Mouse (Mus musculus) retina, embryonic 14.5 days (tissue): ENCODE results near the gene Usp4.

Experiments used
- DNase-seq: peaks from one replicate; pipeline ENCODE4 v3.0.0-alpha.2; 2015; ENCODE audit warnings: low spot score

Gene Usp4

GRCm38 (mm10) chr9:108342301-108342831 lies 5.3 kb upstream of the Usp4 start:
- DNase-seq: no peak

- no peak for DNase-seq
These were observed 4.3 kb upstream of the Usp4 start for GRCm38 (mm10) chr9:108343331-108343730.

- DNase-seq: no peak
These were observed 3.8 kb upstream of the Usp4 start for GRCm38 (mm10) chr9:108343835-108344234.

GRCm38 (mm10) chr9:108344471-108344870 lies 3.2 kb upstream of the Usp4 start:
- DNase-seq: no peak

GRCm38 (mm10) chr9:108347024-108347423 lies 629 bp upstream of the Usp4 start:
- no peak for DNase-seq

- no peak for DNase-seq
These were observed 632 bp downstream of the Usp4 start for GRCm38 (mm10) chr9:108348290-108348680.

GRCm38 (mm10) chr9:108349727-108350126 lies 2.1 kb downstream of the Usp4 start:
- DNase-seq: no peak

GRCm38 (mm10) chr9:108378234-108378633 lies 30.6 kb downstream of the Usp4 start:
- DNase-seq: no peak

- DNase-seq: no peak
These were observed 31.1 kb downstream of the Usp4 start for GRCm38 (mm10) chr9:108378736-108379135.

GRCm38 (mm10) chr9:108379294-108379693 lies 31.6 kb downstream of the Usp4 start:
- no peak for DNase-seq

GRCm38 (mm10) chr9:108381382-108381781 lies 33.7 kb downstream of the Usp4 start:
- DNase-seq: no peak

GRCm38 (mm10) chr9:108385006-108385405 lies 37.4 kb downstream of the Usp4 start:
- no peak for DNase-seq

- no peak for DNase-seq
These were observed 39.2 kb downstream of the Usp4 start for GRCm38 (mm10) chr9:108386816-108387215.

- DNase-seq: no peak
These were observed 40.9 kb downstream of the Usp4 start for GRCm38 (mm10) chr9:108388601-108389000.

- no peak for DNase-seq
These were observed 41.6 kb downstream of the Usp4 start for GRCm38 (mm10) chr9:108389220-108389619.

GRCm38 (mm10) chr9:108392676-108393075 lies 45.0 kb downstream of the Usp4 start, which contains the start of gene 1700102P08Rik:
Gene 1700102P08Rik (plus strand): TSS chr9:108392805.
- DNase-seq: peak; percentile 11

GRCm38 (mm10) chr9:108394191-108394590 lies 46.5 kb downstream of the Usp4 start:
- DNase-seq: no peak

- no peak for DNase-seq
These were observed 47.8 kb downstream of the Usp4 start for GRCm38 (mm10) chr9:108395427-108395826.

- no peak for DNase-seq
These were observed 50.7 kb downstream of the Usp4 start for GRCm38 (mm10) chr9:108398324-108398723.

- DNase-seq: no peak
These were observed 53.7 kb downstream of the Usp4 start for GRCm38 (mm10) chr9:108401186-108401960.

- DNase-seq: no peak
These were observed 55.4 kb downstream of the Usp4 start for GRCm38 (mm10) chr9:108403081-108403480.

- no peak for DNase-seq
These were observed 56.8 kb downstream of the Usp4 start for GRCm38 (mm10) chr9:108404451-108404850.

GRCm38 (mm10) chr9:108409535-108409934 lies 61.9 kb downstream of the Usp4 start:
- no peak for DNase-seq
